ENCODE assay signal across 38 mouse cellular contexts in genomic region chr11:78416854-78417253, GRCm38 (mm10). TPM values are rescaled to one million over a fixed set of nuclear protein-coding genes. Genes with fewer than 3 reads are reported as not detected.
A peak's percentile ranks its signal among the peaks of the same experiment; 100 is the strongest.
DNase-seq lines count a peak whose midpoint lies in the region; ATAC-seq and TF ChIP-seq lines count a peak whose summit lies in the region.
"Had no signal": no experiment of that assay in that cellular context is flagged by ENCODE, and none has a peak within 500 bp of the region (broad histone marks: within the 10 kb centered on the region; RNA-seq: fewer than 3 reads in every experiment).

No protein-coding gene starts in this region.

- peak; percentile 70 for ATAC-seq in kidney, embryonic 16.5 days (ENCODE audit: low FRiP score, low TSS enrichment)
- ATAC-seq: forebrain, embryonic 16.5 days; inflammation-experienced regulatory T-cells, adult 6 months; midbrain, embryonic 15.5 days had no signal

- no peak for TF ChIP-seq CTCF in gastrocnemius, adult 2 months (IDR thresholded peaks at IDR 0.05)

- no peaks in the 10 kb centered on the region for H3K9me3 ChIP-seq in kidney, embryonic 16.5 days (ENCODE audit: low read length)
- H3K9me3 ChIP-seq: embryonic facial prominence, embryonic 12.5 days; G1E; heart, embryonic 12.5 days; limb, embryonic 10.5 days; limb, embryonic 15.5 days; liver, embryonic 15.5 days; midbrain, embryonic 10.5 days; midbrain, embryonic 15.5 days; neural tube, embryonic 15.5 days had no signal

- H3K4me2 ChIP-seq in kidney, embryonic 16.5 days (replicated peaks; ENCODE audit: low read depth, low read length), result no peak overlapping the region
- H3K4me2 ChIP-seq: embryonic facial prominence, embryonic 12.5 days; heart, embryonic 12.5 days; hindbrain, embryonic 14.5 days; limb, embryonic 15.5 days; liver, embryonic 15.5 days; lung, embryonic 14.5 days; midbrain, embryonic 15.5 days; neural tube, embryonic 15.5 days had no signal

- WGBS in kidney, embryonic 16.5 days, result 55% methylated on average over 6 of the region's 6 CpGs

- no peak overlapping the region for H3K4me3 ChIP-seq in gastrocnemius, adult 2 months
- no peak overlapping the region for H3K4me3 ChIP-seq in kidney, embryonic 16.5 days (ENCODE audit: low read length)
- H3K4me3 ChIP-seq: embryonic facial prominence, embryonic 12.5 days; heart, embryonic 12.5 days; limb, embryonic 10.5 days; limb, embryonic 15.5 days; liver, embryonic 15.5 days; midbrain, embryonic 10.5 days; midbrain, embryonic 15.5 days; neural tube, embryonic 15.5 days had no signal

- no peak overlapping the region for H3K27ac ChIP-seq in gastrocnemius, adult 2 months
- H3K27ac ChIP-seq in kidney, embryonic 16.5 days (ENCODE audit: low read length), result no peak overlapping the region
- H3K27ac ChIP-seq: embryonic facial prominence, embryonic 12.5 days; hindbrain, embryonic 14.5 days; limb, embryonic 10.5 days; limb, embryonic 15.5 days; liver, embryonic 15.5 days; midbrain, embryonic 10.5 days; midbrain, embryonic 15.5 days; neural tube, embryonic 15.5 days; stomach, postnatal 0 days had no signal

- 0 out of 2 replicates have a peak, but pooled peaks cover 6% of the 10 kb centered on the region for H3K27me3 ChIP-seq in kidney, embryonic 16.5 days (ENCODE audit: insufficient read depth, low read length)
- H3K27me3 ChIP-seq: limb, embryonic 15.5 days; midbrain, embryonic 15.5 days had no signal

- H3K9ac ChIP-seq in kidney, embryonic 16.5 days (replicated peaks; ENCODE audit: low read length), result no peak overlapping the region
- H3K9ac ChIP-seq: embryonic facial prominence, embryonic 12.5 days; heart, embryonic 12.5 days; hindbrain, embryonic 14.5 days; limb, embryonic 15.5 days; liver, embryonic 15.5 days; lung, embryonic 14.5 days; midbrain, embryonic 15.5 days; neural tube, embryonic 15.5 days had no signal

- H3K4me1 ChIP-seq in kidney, embryonic 16.5 days (ENCODE audit: insufficient read depth, low read length), result peaks cover 5% of the 10 kb centered on the region; the same call in 1 of the 2 replicates
- H3K4me1 ChIP-seq: embryonic facial prominence, embryonic 12.5 days; heart, embryonic 12.5 days; midbrain, embryonic 10.5 days; midbrain, embryonic 15.5 days; neural tube, embryonic 15.5 days had no signal

- peak; percentile 58 for DNase-seq in gastrocnemius, adult 2 months
- DNase-seq in gastrocnemius, adult 18-20 months (ENCODE audit: low spot score), result no peak
- peak; percentile 84 for DNase-seq in kidney, adult 18-20 months
- peak; percentile 90 to 95 for DNase-seq in kidney, postnatal 36 days
- DNase-seq in lung, postnatal 25 days (ENCODE audit: low spot score), result no peak
- no peak for DNase-seq in left cerebral cortex, adult 11 months (ENCODE audit: low spot score)
- DNase-seq in thymus, postnatal 4 days, result no peak
- DNase-seq: adrenal gland, postnatal 10 days; cerebellum, adult 9-10 months; embryo, embryonic 11 days; gastrocnemius, postnatal 10 days; heart, adult 18-20 months; layer of hippocampus, postnatal 36 days; lung, embryonic 14.5 days; lung, postnatal 14 days; retina, postnatal 1 day; right cerebral cortex, postnatal 25 days; thymus, adult 18-20 months had no signal

- intact Hi-C loops in gastrocnemius, adult 2 months (cut with DNase I), result no loop called here

- H3K36me3 ChIP-seq in kidney, embryonic 16.5 days (ENCODE audit: insufficient read depth, low read length), result no peaks in the 10 kb centered on the region
- H3K36me3 ChIP-seq: embryonic facial prominence, embryonic 12.5 days; G1E; heart, embryonic 12.5 days; limb, embryonic 10.5 days; limb, embryonic 15.5 days; liver, embryonic 15.5 days; midbrain, embryonic 10.5 days; midbrain, embryonic 15.5 days; neural tube, embryonic 15.5 days had no signal

RNA-seq across cellular contexts. Expression of gene Slc13a2, which starts 5.2 kb away (rescaled TPM):
- total RNA-seq in gastrocnemius, adult 2 months (2021), result not detected
- not detected for total RNA-seq in gastrocnemius, adult 18-20 months (2021)
- 2.2 and 2.4 TPM in 2 replicates for polyA plus RNA-seq in kidney, embryonic 16.5 days (2015; fragmentation: Nextera tagmentation; extraction: Ambion mirVana)
- total RNA-seq: adrenal gland, postnatal 10 days; G1E; gastrocnemius, postnatal 10 days; heart, adult 18-20 months; hematopoietic stem cell, adult 5-6 weeks; layer of hippocampus, postnatal 36 days; left cerebral cortex, postnatal 10 days had no signal
- polyA plus RNA-seq: embryonic facial prominence, embryonic 12.5 days; forebrain, embryonic 16.5 days; G1E; heart, embryonic 12.5 days; heart, postnatal 0 days; hindbrain, embryonic 14.5 days; inflammation-experienced regulatory T-cells, adult 6 months; limb, embryonic 10.5 days; lung, embryonic 14.5 days; midbrain, embryonic 10.5 days; midbrain, embryonic 15.5 days; neural tube, embryonic 15.5 days had no signal

RNA-seq across cellular contexts. Expression of gene Foxn1, which starts 30.5 kb away (rescaled TPM):
- total RNA-seq in gastrocnemius, adult 2 months (2021), result not detected
- not detected for total RNA-seq in gastrocnemius, adult 18-20 months (2021)
- 0.05 TPM in 1 of 2 replicates, not detected in the other for polyA plus RNA-seq in kidney, embryonic 16.5 days (2015; fragmentation: Nextera tagmentation; extraction: Ambion mirVana)
- total RNA-seq: gastrocnemius, postnatal 10 days; heart, adult 18-20 months; hematopoietic stem cell, adult 5-6 weeks; layer of hippocampus, postnatal 36 days; left cerebral cortex, postnatal 10 days; megakaryocyte progenitor cell, adult 5-6 weeks had no signal
- polyA plus RNA-seq: forebrain, embryonic 16.5 days; G1E; heart, embryonic 12.5 days; heart, postnatal 0 days; hindbrain, embryonic 14.5 days; inflammation-experienced regulatory T-cells, adult 6 months; large intestine, adult 2 months; limb, embryonic 10.5 days; liver, embryonic 15.5 days; lung, embryonic 14.5 days; midbrain, embryonic 10.5 days; midbrain, embryonic 15.5 days; neural tube, embryonic 15.5 days; spleen, adult 2 months had no signal

RNA-seq across cellular contexts. Expression of gene Slc46a1, which starts 48.6 kb away (rescaled TPM):
- total RNA-seq in gastrocnemius, adult 2 months (2021), result 1 to 10 TPM in 1 of 2 experiments, under 1 TPM in 1; 0.77 to 1.4 TPM
- under 1 TPM; 0.47 to 0.91 TPM for total RNA-seq in gastrocnemius, adult 18-20 months (2021)
- 24.7 and 24.9 TPM in 2 replicates for polyA plus RNA-seq in kidney, embryonic 16.5 days (2015; fragmentation: Nextera tagmentation; extraction: Ambion mirVana)
- polyA plus RNA-seq: G1E had no signal

Comparison
In these comparisons a context has a peak if more than half of its experiments do, and no peak if none do; other contexts are left out.
1. DNase-seq: peak in gastrocnemius, adult 2 months (single experiment), kidney, adult 18-20 months (single experiment) and kidney, postnatal 36 days (2 of 2); none in gastrocnemius, adult 18-20 months (single experiment), lung, postnatal 25 days (single experiment), left cerebral cortex, adult 11 months (single experiment) and thymus, postnatal 4 days (single experiment).